Mouse (Mus musculus) C2C12 (cell line): ENCODE results near the gene Rnf19b.

ENCODE experiments used
- CTCF ChIP-seq: IDR thresholded peaks from one replicate; pipeline ENCODE4 v1.5.1; 2011; ENCODE audit not compliant: control insufficient read depth, insufficient read depth, insufficient read length
- MAX ChIP-seq: IDR thresholded peaks from one replicate; pipeline ENCODE4 v1.6.1; 2011; ENCODE audit warnings: mild to moderate bottlenecking, control low read depth
- MYOD1 ChIP-seq: IDR thresholded peaks from one replicate; pipeline ENCODE4 v1.6.1; 2011; ENCODE audit warnings: low read depth; ENCODE audit not compliant: control insufficient read depth, insufficient read length
- MYOG ChIP-seq: IDR thresholded peaks from one replicate; pipeline ENCODE4 v1.6.1; 2011; ENCODE audit not compliant: control insufficient read depth, insufficient read length; ENCODE audit errors: extremely low read depth
- USF1 ChIP-seq: IDR thresholded peaks from one replicate; pipeline ENCODE4 v1.6.1; 2011; ENCODE audit warnings: low read depth, mild to moderate bottlenecking, control low read depth, moderate library complexity

GRCm38 (mm10) chr4:129095276-129095675 lies 37.2 kb downstream of the Rnf19b start:
- TF ChIP-seq CTCF (no peak), USF1 (no peak), MYOG (no peak), MAX (no peak), MYOD1 (no peak)
